Mouse (Mus musculus): ENCODE measurements around the gene Dock3.
A peak's percentile ranks its signal among the peaks of the same experiment; 100 is the strongest.

Gene Dock3

GRCm38 (mm10) chr9:107231539-107232139 is at the start of gene Dock3:
TSS of gene Dock3 (minus strand) at chr9:107231909.
- peak; percentile 51 for DNase-seq (ENCODE audit: low read depth, low spot score)

- DNase-seq (ENCODE audit: low read depth, low spot score) = no peak
These were observed 48.8 kb upstream of the Dock3 start for GRCm38 (mm10) chr9:107280322-107281027.

GRCm38 (mm10) chr9:107279378-107280321 is 47.9 kb upstream of the Dock3 start:
- DNase-seq (ENCODE audit: low read depth, low spot score) = peak; percentile 49

- DNase-seq (ENCODE audit: low read depth, low spot score) = no peak
These were observed 47.0 kb upstream of the Dock3 start for GRCm38 (mm10) chr9:107278527-107279377.

GRCm38 (mm10) chr9:107278126-107278525 is 46.4 kb upstream of the Dock3 start:
- DNase-seq (ENCODE audit: low read depth, low spot score) = no peak

- DNase-seq (ENCODE audit: low read depth, low spot score) = no peak
These were observed 45.9 kb upstream of the Dock3 start for GRCm38 (mm10) chr9:107277603-107278002.

GRCm38 (mm10) chr9:107275710-107276109 is 44.0 kb upstream of the Dock3 start:
- DNase-seq (ENCODE audit: low read depth, low spot score) = no peak

GRCm38 (mm10) chr9:107274751-107275150 is 43.0 kb upstream of the Dock3 start:
- no peak for DNase-seq (ENCODE audit: low read depth, low spot score)

- DNase-seq (ENCODE audit: low read depth, low spot score) = no peak
These were observed 41.5 kb upstream of the Dock3 start for GRCm38 (mm10) chr9:107273184-107273583.

GRCm38 (mm10) chr9:107272284-107272683 is 40.6 kb upstream of the Dock3 start:
- DNase-seq (ENCODE audit: low read depth, low spot score) = no peak

- no peak for DNase-seq (ENCODE audit: low read depth, low spot score)
These were observed 39.6 kb upstream of the Dock3 start for GRCm38 (mm10) chr9:107271177-107271938.

- no peak for DNase-seq (ENCODE audit: low read depth, low spot score)
These were observed 38.1 kb upstream of the Dock3 start for GRCm38 (mm10) chr9:107269772-107270171.

GRCm38 (mm10) chr9:107267721-107268402 is 36.2 kb upstream of the Dock3 start:
- DNase-seq (ENCODE audit: low read depth, low spot score) = no peak

GRCm38 (mm10) chr9:107267028-107267427 is 35.3 kb upstream of the Dock3 start:
- DNase-seq (ENCODE audit: low read depth, low spot score) = no peak

- DNase-seq (ENCODE audit: low read depth, low spot score) = no peak
These were observed 33.0 kb upstream of the Dock3 start for GRCm38 (mm10) chr9:107264731-107265130.

GRCm38 (mm10) chr9:107263912-107264311 is 32.2 kb upstream of the Dock3 start:
- no peak for DNase-seq (ENCODE audit: low read depth, low spot score)

- DNase-seq (ENCODE audit: low read depth, low spot score) = no peak
These were observed 30.7 kb upstream of the Dock3 start for GRCm38 (mm10) chr9:107262375-107262774.

- DNase-seq (ENCODE audit: low read depth, low spot score) = no peak
These were observed 30.1 kb upstream of the Dock3 start for GRCm38 (mm10) chr9:107261792-107262191.

- DNase-seq (ENCODE audit: low read depth, low spot score) = no peak
These were observed 29.1 kb upstream of the Dock3 start for GRCm38 (mm10) chr9:107260836-107261235.

GRCm38 (mm10) chr9:107260429-107260828 is 28.7 kb upstream of the Dock3 start:
- no peak for DNase-seq (ENCODE audit: low read depth, low spot score)
